Mouse (Mus musculus) heart, postnatal 0 days (tissue): ENCODE measurements around the gene Galntl6. TPM values are rescaled to one million over a fixed set of nuclear protein-coding genes. Genes with fewer than 3 reads are reported as not detected.
A peak's percentile ranks its signal among the peaks of the same experiment; 100 is the strongest.

Source experiments
- ATAC-seq: fragments of 200-750 bp; cut with Nextera tagmentation; 2 replicates; pipeline ENCODE4 v1.8.0; 2017; ENCODE audit warnings: low read depth, moderate number of reproducible peaks, moderate library complexity; ENCODE audit not compliant: insufficient read depth
- DNase-seq: peaks from one replicate; pipeline ENCODE4 v3.0.0-alpha.2; 2016; ENCODE audit warnings: low spot score
- H3K27ac ChIP-seq: fragments of 300-500 bp; sonication (generic); 2 replicates; pipeline ENCODE4 v1.5.1; 2014; ENCODE audit warnings: low read depth, mild to moderate bottlenecking
- H3K27me3 ChIP-seq: fragments of 300-500 bp; sonication (generic); 2 replicates; pipeline ENCODE4 v1.6.1; 2014; ENCODE audit warnings: low read length, mixed read lengths; ENCODE audit not compliant: control insufficient read depth, insufficient read depth
- H3K36me3 ChIP-seq: fragments of 300-500 bp; sonication (generic); replicated peaks from 2 replicates; pipeline ENCODE4 v1.6.1; 2014; ENCODE audit warnings: low read length, mixed read lengths; ENCODE audit not compliant: control insufficient read depth, insufficient read depth
- H3K4me1 ChIP-seq: fragments of 300-500 bp; sonication (generic); 2 replicates; pipeline ENCODE4 v1.6.1; 2014; ENCODE audit warnings: antibody characterized with exemption; ENCODE audit not compliant: control insufficient read depth, insufficient read depth
- H3K4me2 ChIP-seq: fragments of 300-500 bp; sonication (generic); 2 replicates; pipeline ENCODE4 v1.6.1; 2014; ENCODE audit warnings: low read depth, mild to moderate bottlenecking, low read length, moderate library complexity
- H3K4me3 ChIP-seq: fragments of 300-500 bp; sonication (generic); 2 replicates; pipeline ENCODE4 v1.5.1; 2014; ENCODE audit warnings: low read depth, low read length
- H3K9ac ChIP-seq: fragments of 300-500 bp; sonication (generic); replicated peaks from 2 replicates; pipeline ENCODE4 v1.6.1; 2014; ENCODE audit warnings: low read depth, low read length, mixed read lengths
- H3K9me3 ChIP-seq: fragments of 300-500 bp; sonication (generic); replicated peaks from 2 replicates; pipeline ENCODE4 v1.6.1; 2016; ENCODE audit warnings: low read length; ENCODE audit not compliant: control insufficient read depth
- CTCF ChIP-seq: IDR thresholded peaks from 2 replicates; pipeline ENCODE4 v1.5.1; 2016; ENCODE audit warnings: antibody characterized with exemption, control low read depth, low read depth
- EP300 ChIP-seq: IDR thresholded peaks from 2 replicates; pipeline ENCODE4 v1.6.1; 2016; ENCODE audit warnings: antibody characterized with exemption, low read depth
- WGBS: fragments of 180-500 bp; shearing (Covaris S2); extraction: QIAGEN DNeasy Blood & Tissue Kit; methylation state at CpG from one replicate; pipeline ENCODE4 v1.1.7; 2014; 5-methylcytosine and 5-hydroxymethylcytosine counted together
- polyA plus RNA-seq: library from polyadenylated mRNA; unstranded; fragments of >200 nt; fragmentation: Nextera tagmentation; extraction: Ambion mirVana; gene quantifications from 2 replicates; pipeline ENCODE4 v1.2.1, GENCODE M21; 2015
- total RNA-seq: library from RNA; depleted of rRNA; stranded (reverse); fragments of >200 nt; gene quantifications from 2 replicates; pipeline ENCODE4 v1.2.3, GENCODE M21; 2014; ENCODE audit warnings: low replicate concordance; rRNA removed

Galntl6 gene
- total RNA-seq, result not detected in 2 replicates
- polyA plus RNA-seq, result 0.07 TPM in 1 of 2 replicates, not detected in the other

- H3K36me3 ChIP-seq, result no peaks in the 10 kb centered on the region
- H3K4me2 ChIP-seq, result peak within 1 kb of the TSS; percentile 87
- peak within 1 kb of the TSS; percentile 49 for H3K4me3 ChIP-seq
- ATAC-seq (no peak; the same call in 1 of the 2 replicates), DNase-seq (no peak)
- TF ChIP-seq EP300, result no peak
- TF ChIP-seq CTCF, result no peak
- under 1% methylated on average over 37 of the region's 37 CpGs for WGBS
- H3K27me3 ChIP-seq, result peaks cover 26% of the 10 kb centered on the region
- H3K27ac ChIP-seq, result no peak within 1 kb of the TSS
- peaks cover 4% of the 10 kb centered on the region; the same call in 1 of the 2 replicates for H3K4me1 ChIP-seq
- H3K9ac ChIP-seq, result 0 out of 2 replicates have a peak within 1 kb of the TSS, but pooled peaks have one; percentile 8
- H3K9me3 ChIP-seq, result no peaks in the 10 kb centered on the region
Observed at GRCm38 (mm10) chr8:58912196-58912839, at the start of gene Galntl6. Gene Galntl6 (minus strand): TSS chr8:58912640.

DNA sequence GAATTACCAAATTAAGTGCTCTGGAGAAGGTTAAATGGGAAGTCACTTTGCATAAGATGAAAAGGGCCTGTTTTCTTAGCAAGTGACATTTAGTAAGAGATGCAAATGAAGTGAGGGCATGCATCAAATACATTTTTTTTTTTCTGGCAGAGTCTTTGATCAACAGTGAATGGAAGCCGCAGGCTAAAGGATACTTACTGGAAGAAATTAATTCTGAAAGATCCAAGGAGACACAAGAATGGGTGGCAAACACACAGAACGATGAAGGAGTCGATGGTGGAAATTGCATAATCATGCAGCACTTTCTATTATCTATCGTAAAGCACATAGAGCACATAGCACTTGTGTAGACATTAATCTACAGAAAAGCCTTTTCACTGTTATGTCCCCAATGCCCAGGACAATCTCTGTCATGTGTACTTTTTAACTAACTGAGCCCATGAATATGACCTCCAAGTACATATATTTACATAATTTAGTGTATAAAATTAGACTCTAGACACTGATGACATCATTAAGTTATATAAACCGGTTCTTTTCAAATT is 44.8 kb upstream of the Galntl6 start:
- WGBS, result 81% methylated on average over 5 of the region's 5 CpGs
- Histone ChIP-seq H3K4me1 (no peaks in the 10 kb centered on the region), H3K9ac (no peak overlapping the region), H3K4me3 (no peak overlapping the region), H3K4me2 (no peak overlapping the region), H3K27me3 (no peaks in the 10 kb centered on the region), H3K9me3 (no peaks in the 10 kb centered on the region), H3K36me3 (no peaks in the 10 kb centered on the region), H3K27ac (no peak overlapping the region)
- TF ChIP-seq CTCF (no peak), EP300 (no peak)
- ATAC-seq, result no peak
- DNase-seq, result no peak

DNA sequence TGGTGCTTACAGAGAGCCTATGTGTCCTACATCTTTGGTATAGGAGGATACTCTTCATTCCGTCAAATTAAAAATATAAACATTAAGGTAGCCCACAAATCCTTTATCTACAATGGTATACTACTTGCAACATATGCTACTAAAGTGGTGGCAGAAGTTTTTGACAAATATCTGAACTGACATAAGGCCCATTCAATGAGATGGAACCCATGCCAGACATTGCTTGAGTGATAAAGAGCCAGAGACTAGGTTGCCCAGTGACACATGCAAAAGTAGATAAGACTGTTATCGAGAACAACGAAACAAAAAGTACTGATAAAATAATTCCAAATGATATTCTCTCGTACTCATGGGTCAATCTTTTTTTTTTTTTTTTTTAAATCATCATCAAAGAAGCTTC is 31.3 kb upstream of the Galntl6 start:
- Histone ChIP-seq H3K27ac (no peak overlapping the region), H3K9me3 (no peaks in the 10 kb centered on the region), H3K27me3 (no peaks in the 10 kb centered on the region), H3K9ac (no peak overlapping the region), H3K4me3 (no peak overlapping the region), H3K4me1 (no peaks in the 10 kb centered on the region), H3K4me2 (no peak overlapping the region), H3K36me3 (no peaks in the 10 kb centered on the region)
- DNase-seq (no peak), ATAC-seq (no peak)
- TF ChIP-seq EP300 (no peak), CTCF (no peak)
- WGBS, result 60% methylated on average over 4 of the region's 4 CpGs

GRCm38 (mm10) chr8:58931066-58931465 is 18.6 kb upstream of the Galntl6 start:
- Histone ChIP-seq H3K27ac (no peak overlapping the region), H3K4me2 (no peak overlapping the region), H3K4me1 (no peaks in the 10 kb centered on the region), H3K36me3 (no peaks in the 10 kb centered on the region), H3K4me3 (no peak overlapping the region), H3K9ac (no peak overlapping the region), H3K9me3 (no peaks in the 10 kb centered on the region), H3K27me3 (no peaks in the 10 kb centered on the region)
- 59% methylated on average over 1 of the region's 1 CpGs for WGBS
- ATAC-seq (no peak), DNase-seq (no peak)
- TF ChIP-seq EP300 (no peak), CTCF (no peak)

- Histone ChIP-seq H3K4me1 (peaks cover 4% of the 10 kb centered on the region; the same call in 1 of the 2 replicates), H3K27ac (no peak overlapping the region), H3K27me3 (peaks cover 26% of the 10 kb centered on the region), H3K4me3 (no peak overlapping the region), H3K9ac (no peak overlapping the region), H3K36me3 (no peaks in the 10 kb centered on the region), H3K4me2 (no peak overlapping the region), H3K9me3 (no peaks in the 10 kb centered on the region)
- WGBS, result 45% methylated on average over 2 of the region's 2 CpGs
- TF ChIP-seq CTCF (no peak), EP300 (no peak)
- DNase-seq (no peak), ATAC-seq (no peak)
Observed at GRCm38 (mm10) chr8:58915142-58915541, 2.7 kb upstream of the Galntl6 start.
